Mouse (Mus musculus) liver, postnatal 0 days (tissue): ENCODE measurements around the gene Olfr521.

ENCODE experiments used
- CTCF ChIP-seq: sonication (generic); IDR thresholded peaks from 2 replicates; pipeline ENCODE4 v1.5.1; 2016; ENCODE audit warnings: antibody characterized with exemption, low read depth
- EP300 ChIP-seq: IDR thresholded peaks from 2 replicates; pipeline ENCODE4 v1.6.1; 2016; ENCODE audit warnings: antibody characterized with exemption, low read depth, mild to moderate bottlenecking

DNA sequence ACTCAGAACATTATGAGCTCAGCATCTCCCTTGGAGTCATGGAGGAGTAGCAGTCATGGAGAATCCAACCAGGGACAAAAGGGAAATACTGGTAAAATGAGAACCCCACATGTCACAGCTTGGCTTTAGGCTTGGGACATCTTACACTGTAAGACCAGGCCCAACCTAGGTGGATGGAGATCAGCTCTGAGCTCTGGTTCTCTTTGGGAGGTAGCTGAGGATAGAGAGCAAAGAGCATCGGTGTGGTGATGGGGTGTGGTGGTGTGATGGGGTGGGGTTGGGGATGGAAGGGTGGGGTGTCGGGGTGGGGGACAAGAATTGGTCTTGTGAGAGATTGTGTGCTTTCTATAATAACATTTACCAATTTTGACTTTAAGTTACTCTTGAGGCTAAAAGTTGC, 47.5 kb downstream of the Olfr521 start:
- no peak for TF ChIP-seq CTCF
- no peak for TF ChIP-seq EP300
